Mouse (Mus musculus) liver, embryonic 14.5 days (tissue): ENCODE data around the gene 9530068E07Rik.

Experiments
- CTCF ChIP-seq: IDR thresholded peaks from 2 replicates; pipeline ENCODE4 v1.5.1; 2016; ENCODE audit warnings: antibody characterized with exemption, low read depth, control low read depth
- EP300 ChIP-seq: IDR thresholded peaks from 2 replicates; pipeline ENCODE4 v1.6.1; 2016; ENCODE audit warnings: antibody characterized with exemption, low read depth

- TF ChIP-seq CTCF (no peak), EP300 (no peak)
Observed at GRCm38 (mm10) chr11:52449004-52449403, 52.8 kb downstream of the 9530068E07Rik start.
